ENCODE assay signal across 9 mouse cellular contexts in the genomic region with DNA sequence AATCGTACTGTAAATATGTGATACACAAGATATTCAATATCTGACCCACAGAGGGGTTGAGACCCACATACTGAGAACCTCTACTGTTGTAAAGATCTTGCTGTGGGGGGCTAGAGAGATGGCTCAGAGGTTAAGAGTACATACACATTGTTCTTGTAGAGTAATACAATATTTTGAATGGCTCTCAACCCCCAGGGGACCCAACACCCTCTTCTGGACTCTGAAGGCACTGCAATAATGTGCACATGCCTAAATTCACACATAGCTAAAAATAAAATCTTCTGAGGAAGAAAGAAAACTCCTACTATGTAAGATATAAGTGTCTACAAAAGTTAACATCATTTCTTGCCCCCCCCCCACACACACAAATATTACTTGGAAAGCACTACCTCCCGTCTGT. TPM values are rescaled to one million over a fixed set of nuclear protein-coding genes. Genes with fewer than 3 reads are reported as not detected.
A peak's percentile ranks its signal among the peaks of the same experiment; 100 is the strongest.
DNase-seq lines count a peak whose midpoint lies in the region; ATAC-seq and TF ChIP-seq lines count a peak whose summit lies in the region.
"Had no signal": no experiment of that assay in that cellular context is flagged by ENCODE, and none has a peak within 500 bp of the region (broad histone marks: within the 10 kb centered on the region; RNA-seq: fewer than 3 reads in every experiment).

No protein-coding gene starts in this region.

- 72% methylated on average over 2 of the region's 2 CpGs for WGBS in kidney, postnatal 0 days

- H3K4me2 ChIP-seq in kidney, postnatal 0 days (ENCODE audit: low read length) = no peak overlapping the region
- H3K4me2 ChIP-seq: neural tube, embryonic 12.5 days had no signal

- ATAC-seq in kidney, postnatal 0 days (replicated peaks; ENCODE audit: low FRiP score, low read depth) = no peak

- H3K4me3 ChIP-seq in kidney, postnatal 0 days (replicated peaks; ENCODE audit: low read depth, low read length) = no peak overlapping the region
- H3K4me3 ChIP-seq in cortical plate, adult 2 months (ENCODE audit: insufficient read depth, low read length) = no peak overlapping the region
- H3K4me3 ChIP-seq: neural tube, embryonic 12.5 days had no signal

- H3K9ac ChIP-seq in kidney, postnatal 0 days (ENCODE audit: low read depth, low read length) = no peak overlapping the region
- H3K9ac ChIP-seq: neural tube, embryonic 12.5 days had no signal

- no peaks in the 10 kb centered on the region for H3K27me3 ChIP-seq in kidney, postnatal 0 days (ENCODE audit: insufficient read depth, low read length)
- H3K27me3 ChIP-seq: neural tube, embryonic 12.5 days had no signal

- peak; percentile 30 for DNase-seq in adrenal gland, postnatal 14 days
- DNase-seq in adrenal gland, postnatal 25 days = no peak
- peak; percentile 8 for DNase-seq in kidney, postnatal 0 days (ENCODE audit: low spot score)
- DNase-seq in kidney, postnatal 14 days = no peak
- DNase-seq in 3T3-L1 (ENCODE audit: low read depth, low spot score) = peak; percentile 52
- DNase-seq in testis, postnatal 14 days (ENCODE audit: low spot score) = no peak
- no peak for DNase-seq in frontal cortex, adult 2 months (ENCODE audit: extremely low spot score in 1 of 2, low spot score in 1 of 2)

- TF ChIP-seq POLR2A in cortical plate, adult 2 months (IDR thresholded peaks at IDR 0.05; ENCODE audit: extremely low read depth, insufficient read depth, low read length) = no peak

- TF ChIP-seq CTCF in kidney, postnatal 0 days (IDR thresholded peaks at IDR 0.05; ENCODE audit: low read depth) = peak; percentile 41; the same call in 1 of the 2 replicates
- TF ChIP-seq CTCF in cortical plate, adult 2 months (IDR thresholded peaks at IDR 0.05; ENCODE audit: extremely low read depth, insufficient read depth, low read length) = peak; percentile 17; the same call in 1 of the 2 replicates

- H3K36me3 ChIP-seq in kidney, postnatal 0 days (ENCODE audit: insufficient read depth, low read length) = no peaks in the 10 kb centered on the region
- H3K36me3 ChIP-seq: neural tube, embryonic 12.5 days had no signal

- H3K4me1 ChIP-seq in kidney, postnatal 0 days (replicated peaks; ENCODE audit: insufficient read depth, low read length) = no peaks in the 10 kb centered on the region
- H3K4me1 ChIP-seq in cortical plate, adult 2 months (ENCODE audit: control insufficient read depth, insufficient read depth, low read length) = no peaks in the 10 kb centered on the region
- H3K4me1 ChIP-seq: neural tube, embryonic 12.5 days had no signal

- H3K9me3 ChIP-seq in kidney, postnatal 0 days (replicated peaks; ENCODE audit: low read length) = no peaks in the 10 kb centered on the region
- H3K9me3 ChIP-seq: neural tube, embryonic 12.5 days had no signal

- no peak overlapping the region for H3K27ac ChIP-seq in kidney, postnatal 0 days
- H3K27ac ChIP-seq in cortical plate, adult 2 months (ENCODE audit: insufficient read depth, low read length) = no peak overlapping the region
- H3K27ac ChIP-seq: neural tube, embryonic 12.5 days had no signal

RNA-seq across cellular contexts. Expression of gene Dcaf5, which starts 4.6 kb away (rescaled TPM):
- 27.2 and 32.9 TPM in 2 replicates for total RNA-seq in adrenal gland, postnatal 14 days (2021)
- 28.7 and 37.2 TPM in 2 replicates for total RNA-seq in adrenal gland, postnatal 25 days (2021)
- 11.5 and 11.9 TPM in 2 replicates for polyA plus RNA-seq in kidney, postnatal 0 days (2015; fragmentation: Nextera tagmentation; extraction: Ambion mirVana)
- 49.4 and 51.2 TPM in 2 replicates for polyA plus RNA-seq in cortical plate, adult 2 months (2012; rRNA removed)
- 44.5 and 45.2 TPM in 2 replicates for polyA plus RNA-seq in frontal cortex, adult 2 months (2012; rRNA removed)

RNA-seq across cellular contexts. Expression of gene Exd2, which starts 21.9 kb away (rescaled TPM):
- total RNA-seq in adrenal gland, postnatal 14 days (2021) = 18.1 and 21.5 TPM in 2 replicates
- 20.4 and 22.5 TPM in 2 replicates for total RNA-seq in adrenal gland, postnatal 25 days (2021)
- 17.7 and 17.9 TPM in 2 replicates for polyA plus RNA-seq in kidney, postnatal 0 days (2015; fragmentation: Nextera tagmentation; extraction: Ambion mirVana)
- 128 and 146 TPM in 2 replicates for polyA plus RNA-seq in cortical plate, adult 2 months (2012; rRNA removed)
- 107 and 129 TPM in 2 replicates for polyA plus RNA-seq in frontal cortex, adult 2 months (2012; rRNA removed)

Comparison
In these comparisons a context has a peak if more than half of its experiments do, and no peak if none do; other contexts are left out.
1. DNase-seq: peak in adrenal gland, postnatal 14 days (single experiment), kidney, postnatal 0 days (single experiment) and 3T3-L1 (single experiment); none in adrenal gland, postnatal 25 days (single experiment), kidney, postnatal 14 days (single experiment), testis, postnatal 14 days (single experiment) and frontal cortex, adult 2 months (0 of 2).